Mouse (Mus musculus): ENCODE measurements around the gene Becn1. TPM values are rescaled to one million over a fixed set of nuclear protein-coding genes. Genes with fewer than 3 reads are reported as not detected.

Gene Becn1
- polyA plus RNA-seq, 1 experiment, result 134 TPM

- no peaks in the 10 kb centered on the region for H3K36me3 ChIP-seq (ENCODE audit: control insufficient read depth, insufficient read depth)
- no peaks in the 10 kb centered on the region for H3K27me3 ChIP-seq (ENCODE audit: control insufficient read depth, insufficient read depth, insufficient read length)
- H3K79me2 ChIP-seq (ENCODE audit: control insufficient read depth, insufficient read depth), result no peaks in the 10 kb centered on the region
- H3ac ChIP-seq (ENCODE audit: control insufficient read depth, insufficient read length), result peak overlapping the region; percentile 3
- TF ChIP-seq MYOG (IDR thresholded peaks at IDR 0.05; ENCODE audit: control insufficient read depth in 1 of 3, insufficient read depth in 1 of 3, insufficient read length in 2 of 3, low read depth in 2 of 3) (no peak), MAX (IDR thresholded peaks at IDR 0.05; ENCODE audit: low read depth) (no peak), USF1 (IDR thresholded peaks at IDR 0.05; ENCODE audit: low read depth) (no peak), TCF3 (IDR thresholded peaks at IDR 0.05; ENCODE audit: insufficient read length, low read depth) (no peak), MYOD1 (IDR thresholded peaks at IDR 0.05; ENCODE audit: control insufficient read depth in 1 of 3, insufficient read length in 2 of 3, low read depth in 2 of 3) (no peak), TCF12 (IDR thresholded peaks at IDR 0.05; ENCODE audit: insufficient read depth, poor library complexity, severe bottlenecking) (no peak), REST (IDR thresholded peaks at IDR 0.05; ENCODE audit: insufficient read depth, insufficient read length) (no peak), POLR2A (IDR thresholded peaks at IDR 0.05; ENCODE audit: insufficient read length, low read depth) (no peak), E2F4 (IDR thresholded peaks at IDR 0.05; ENCODE audit: insufficient read depth) (no peak), CEBPB (IDR thresholded peaks at IDR 0.05; ENCODE audit: insufficient read depth, poor library complexity, severe bottlenecking) (no peak), POLR2AphosphoS2 (IDR thresholded peaks at IDR 0.05; ENCODE audit: insufficient read length, low read depth) (no peak), SRF (IDR thresholded peaks at IDR 0.05; ENCODE audit: control insufficient read depth, insufficient read length, low read depth) (no peak)
- peak overlapping the region; percentile 57 for H3K4me3 ChIP-seq
- H3K4me2 ChIP-seq (ENCODE audit: low read depth), result peak overlapping the region; percentile 96
These were observed 24.5 kb downstream of the Becn1 start for GRCm38 (mm10) chr11:101277381-101278222.

- peaks cover 2% of the 10 kb centered on the region for H3K27me3 ChIP-seq (ENCODE audit: control insufficient read depth, insufficient read depth, insufficient read length)
- no peak overlapping the region for H3ac ChIP-seq (ENCODE audit: control insufficient read depth, insufficient read length)
- no peak overlapping the region for H3K4me2 ChIP-seq (ENCODE audit: low read depth)
- no peaks in the 10 kb centered on the region for H3K79me2 ChIP-seq (ENCODE audit: control insufficient read depth, insufficient read depth)
- H3K36me3 ChIP-seq (ENCODE audit: control insufficient read depth, insufficient read depth), result no peaks in the 10 kb centered on the region
- peak overlapping the region; percentile 57 for H3K4me3 ChIP-seq
- TF ChIP-seq POLR2AphosphoS2 (IDR thresholded peaks at IDR 0.05; ENCODE audit: insufficient read length, low read depth) (no peak), MYOD1 (IDR thresholded peaks at IDR 0.05; ENCODE audit: control insufficient read depth in 1 of 3, insufficient read length in 2 of 3, low read depth in 2 of 3) (no peak), CEBPB (IDR thresholded peaks at IDR 0.05; ENCODE audit: insufficient read depth, poor library complexity, severe bottlenecking) (no peak), TCF12 (IDR thresholded peaks at IDR 0.05; ENCODE audit: insufficient read depth, poor library complexity, severe bottlenecking) (no peak), POLR2A (IDR thresholded peaks at IDR 0.05; ENCODE audit: insufficient read length, low read depth) (no peak)
These were observed 25.6 kb downstream of the Becn1 start for GRCm38 (mm10) chr11:101276319-101277070.

- Histone ChIP-seq H3K79me2 (ENCODE audit: control insufficient read depth, insufficient read depth) (no peaks in the 10 kb centered on the region), H3ac (ENCODE audit: control insufficient read depth, insufficient read length) (no peak overlapping the region), H3K4me3 (no peak overlapping the region), H3K4me2 (ENCODE audit: low read depth) (no peak overlapping the region), H3K36me3 (ENCODE audit: control insufficient read depth, insufficient read depth) (no peaks in the 10 kb centered on the region), H3K27me3 (ENCODE audit: control insufficient read depth, insufficient read depth, insufficient read length) (peaks cover 12% of the 10 kb centered on the region)
- TF ChIP-seq REST (IDR thresholded peaks at IDR 0.05; ENCODE audit: insufficient read depth, insufficient read length) (no peak), MYOG (IDR thresholded peaks at IDR 0.05; ENCODE audit: control insufficient read depth in 1 of 3, insufficient read depth in 1 of 3, insufficient read length in 2 of 3, low read depth in 2 of 3) (no peak), CEBPB (IDR thresholded peaks at IDR 0.05; ENCODE audit: insufficient read depth, poor library complexity, severe bottlenecking) (no peak), MYOD1 (IDR thresholded peaks at IDR 0.05; ENCODE audit: control insufficient read depth in 1 of 3, insufficient read length in 2 of 3, low read depth in 2 of 3) (no peak), SRF (IDR thresholded peaks at IDR 0.05; ENCODE audit: control insufficient read depth, insufficient read length, low read depth) (no peak), POLR2AphosphoS2 (IDR thresholded peaks at IDR 0.05; ENCODE audit: insufficient read length, low read depth) (no peak)
These were observed 26.8 kb downstream of the Becn1 start for GRCm38 (mm10) chr11:101275309-101275708.

GRCm38 (mm10) chr11:101272446-101272845 lies 29.6 kb downstream of the Becn1 start:
- Histone ChIP-seq H3ac (ENCODE audit: control insufficient read depth, insufficient read length) (no peak overlapping the region), H3K27me3 (ENCODE audit: control insufficient read depth, insufficient read depth, insufficient read length) (peaks cover 25% of the 10 kb centered on the region), H3K4me3 (no peak overlapping the region), H3K36me3 (ENCODE audit: control insufficient read depth, insufficient read depth) (no peaks in the 10 kb centered on the region), H3K4me2 (ENCODE audit: low read depth) (no peak overlapping the region), H3K79me2 (ENCODE audit: control insufficient read depth, insufficient read depth) (no peaks in the 10 kb centered on the region)
- TF ChIP-seq CEBPB (IDR thresholded peaks at IDR 0.05; ENCODE audit: insufficient read depth, poor library complexity, severe bottlenecking) (no peak), USF1 (IDR thresholded peaks at IDR 0.05; ENCODE audit: low read depth) (peak; percentile 46), MAX (IDR thresholded peaks at IDR 0.05; ENCODE audit: low read depth) (no peak)

- TF ChIP-seq TCF3 (IDR thresholded peaks at IDR 0.05; ENCODE audit: insufficient read length, low read depth), result no peak
- no peak for TF ChIP-seq SRF (IDR thresholded peaks at IDR 0.05; ENCODE audit: control insufficient read depth, insufficient read length, low read depth)
- no peak for TF ChIP-seq POLR2AphosphoS2 (IDR thresholded peaks at IDR 0.05; ENCODE audit: insufficient read length, low read depth)
- TF ChIP-seq MAX (IDR thresholded peaks at IDR 0.05; ENCODE audit: low read depth), result no peak
- no peak for TF ChIP-seq REST (IDR thresholded peaks at IDR 0.05; ENCODE audit: insufficient read depth, insufficient read length)
- no peak for TF ChIP-seq MYOG (IDR thresholded peaks at IDR 0.05; ENCODE audit: control insufficient read depth in 1 of 3, insufficient read depth in 1 of 3, insufficient read length in 2 of 3, low read depth in 2 of 3)
- no peak for TF ChIP-seq TCF12 (IDR thresholded peaks at IDR 0.05; ENCODE audit: insufficient read depth, poor library complexity, severe bottlenecking)
- no peak for TF ChIP-seq E2F4 (IDR thresholded peaks at IDR 0.05; ENCODE audit: insufficient read depth)
- TF ChIP-seq USF1 (IDR thresholded peaks at IDR 0.05; ENCODE audit: low read depth), result no peak
- TF ChIP-seq MYOD1 (IDR thresholded peaks at IDR 0.05; ENCODE audit: control insufficient read depth in 1 of 3, insufficient read length in 2 of 3, low read depth in 2 of 3), result no peak
- TF ChIP-seq CEBPB (IDR thresholded peaks at IDR 0.05; ENCODE audit: insufficient read depth, poor library complexity, severe bottlenecking), result no peak
- H3K4me3 ChIP-seq, result no peak overlapping the region
- peaks cover 33% of the 10 kb centered on the region for H3K27me3 ChIP-seq (ENCODE audit: control insufficient read depth, insufficient read depth, insufficient read length)
- H3K4me2 ChIP-seq (ENCODE audit: low read depth), result no peak overlapping the region
- no peak overlapping the region for H3ac ChIP-seq (ENCODE audit: control insufficient read depth, insufficient read length)
- H3K79me2 ChIP-seq (ENCODE audit: control insufficient read depth, insufficient read depth), result no peaks in the 10 kb centered on the region
- H3K36me3 ChIP-seq (ENCODE audit: control insufficient read depth, insufficient read depth), result no peaks in the 10 kb centered on the region
These were observed 32.4 kb downstream of the Becn1 start for GRCm38 (mm10) chr11:101269577-101270116.

All from myocyte (in vitro differentiated cells).